Mouse (Mus musculus) liver, adult 10 weeks (tissue): ENCODE measurements around the gene Tcaf2. TPM values are rescaled to one million over a fixed set of nuclear protein-coding genes. Genes with fewer than 3 reads are reported as not detected.

ENCODE experiments used
- polyA plus RNA-seq: library from polyadenylated mRNA; stranded (reverse); fragments of 350-450 nt; fragmentation: Illumina TruSeq; extraction: RNeasy Lipid Tissue Mini Kit (QIAGEN cat#74804); gene quantifications from one replicate; pipeline ENCODE4 v1.2.3, GENCODE M21; 2014; ENCODE audit warnings: low read depth, low replicate concordance

Tcaf2 gene
- 0.58 TPM for polyA plus RNA-seq

GRCm38 (mm10) chr6:42644912-42645549 lies at the start of gene Tcaf2:
Gene Tcaf2, minus strand, starts transcription at chr6:42645254.

DNA sequence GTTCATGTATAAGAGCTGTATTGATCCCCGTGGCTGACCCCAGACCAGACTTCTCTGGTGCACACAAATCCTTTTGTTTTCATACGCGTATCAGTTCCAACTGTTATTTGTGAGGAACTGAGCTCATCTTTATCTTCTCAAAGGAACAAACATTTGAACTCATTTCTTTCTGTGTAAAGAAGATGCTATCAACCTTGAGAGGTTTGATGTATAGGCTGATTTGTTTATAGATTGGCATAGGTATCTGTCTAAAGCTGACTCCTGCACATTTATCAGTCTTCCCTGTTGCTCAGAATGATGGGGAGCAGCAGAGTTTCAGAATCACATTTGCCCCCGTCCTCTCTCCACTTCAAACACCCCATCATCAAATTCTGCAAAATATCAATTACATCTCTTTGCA lies 47.5 kb downstream of the Tcaf2 start, which contains the start of gene Tcaf3:
Gene Tcaf3, minus strand, starts transcription at position 101 of the 400 bp plus-strand sequence.

Other genes with a start within 250 kb of the Tcaf2 start
- gene Tas2r143, start 245.0 kb downstream of the Tcaf2 start, polyA plus RNA-seq = not detected
- not detected for gene Tas2r135, start 239.8 kb downstream of the Tcaf2 start, polyA plus RNA-seq
- gene Tas2r126, start 210.7 kb downstream of the Tcaf2 start, polyA plus RNA-seq = not detected
- gene Olfr458, start 180.1 kb downstream of the Tcaf2 start, polyA plus RNA-seq = not detected
- not detected for gene Olfr457, start 168.9 kb downstream of the Tcaf2 start, polyA plus RNA-seq
- not detected for gene Olfr456, start 158.0 kb downstream of the Tcaf2 start, polyA plus RNA-seq
- gene Olfr455, start 97.7 kb downstream of the Tcaf2 start, polyA plus RNA-seq = not detected
- not detected for gene Tcaf3, start 47.6 kb downstream of the Tcaf2 start, polyA plus RNA-seq
- gene Tcaf1, start 64.8 kb upstream of the Tcaf2 start, polyA plus RNA-seq = 2.4 TPM
- gene Olfr453, start 94.1 kb upstream of the Tcaf2 start, polyA plus RNA-seq = not detected
- gene Olfr38, start 111.2 kb upstream of the Tcaf2 start, polyA plus RNA-seq = not detected
- gene Olfr452, start 139.8 kb upstream of the Tcaf2 start, polyA plus RNA-seq = not detected
- not detected for gene Olfr450, start 166.7 kb upstream of the Tcaf2 start, polyA plus RNA-seq
- gene Olfr449, start 189.1 kb upstream of the Tcaf2 start, polyA plus RNA-seq = not detected
- gene Olfr448, start 245.2 kb upstream of the Tcaf2 start, polyA plus RNA-seq = not detected